Mouse (Mus musculus) retina, adult 2 months (tissue): ENCODE results near the gene Zfp934.
"Not testable (repeated sequence)": the region's sequence is repeated elsewhere in the genome, so short reads cannot be mapped to it uniquely, and the experiment has no call there.

ENCODE experiments used
- DNase-seq: peaks from one replicate; pipeline ENCODE4 v3.0.0-alpha.2; 2012; ENCODE audit warnings: low read depth, low spot score

Zfp934 gene

DNA sequence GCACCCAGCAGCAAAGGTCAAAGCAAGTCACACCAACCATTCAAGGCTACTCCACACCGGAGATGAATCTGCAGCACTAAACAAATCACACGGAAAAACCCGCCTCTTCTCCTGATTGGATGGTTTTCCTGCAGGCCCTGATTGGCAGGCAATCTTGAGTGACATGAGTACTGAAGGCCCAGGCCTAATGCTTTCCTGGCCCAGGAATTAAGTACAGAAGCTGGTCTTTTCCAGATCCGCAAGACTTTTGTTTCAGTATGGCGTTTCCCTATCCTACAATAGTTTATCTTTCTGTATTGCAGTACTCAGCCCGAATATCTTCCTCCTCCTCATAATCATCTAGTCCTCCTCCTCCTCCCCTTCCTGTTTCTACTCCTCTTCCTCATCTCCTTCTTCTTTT, at the start of gene Zfp934:
TSS of gene Zfp934 (minus strand) at position 101 of the 400 bp plus-strand sequence.
- not testable (repeated sequence) for DNase-seq

GRCm38 (mm10) chr13:62617449-62617848, 46.5 kb upstream of the Zfp934 start:
- DNase-seq = not testable (repeated sequence)

- not testable (repeated sequence) for DNase-seq
Observed at GRCm38 (mm10) chr13:62561696-62562095, 9.3 kb downstream of the Zfp934 start.

DNA sequence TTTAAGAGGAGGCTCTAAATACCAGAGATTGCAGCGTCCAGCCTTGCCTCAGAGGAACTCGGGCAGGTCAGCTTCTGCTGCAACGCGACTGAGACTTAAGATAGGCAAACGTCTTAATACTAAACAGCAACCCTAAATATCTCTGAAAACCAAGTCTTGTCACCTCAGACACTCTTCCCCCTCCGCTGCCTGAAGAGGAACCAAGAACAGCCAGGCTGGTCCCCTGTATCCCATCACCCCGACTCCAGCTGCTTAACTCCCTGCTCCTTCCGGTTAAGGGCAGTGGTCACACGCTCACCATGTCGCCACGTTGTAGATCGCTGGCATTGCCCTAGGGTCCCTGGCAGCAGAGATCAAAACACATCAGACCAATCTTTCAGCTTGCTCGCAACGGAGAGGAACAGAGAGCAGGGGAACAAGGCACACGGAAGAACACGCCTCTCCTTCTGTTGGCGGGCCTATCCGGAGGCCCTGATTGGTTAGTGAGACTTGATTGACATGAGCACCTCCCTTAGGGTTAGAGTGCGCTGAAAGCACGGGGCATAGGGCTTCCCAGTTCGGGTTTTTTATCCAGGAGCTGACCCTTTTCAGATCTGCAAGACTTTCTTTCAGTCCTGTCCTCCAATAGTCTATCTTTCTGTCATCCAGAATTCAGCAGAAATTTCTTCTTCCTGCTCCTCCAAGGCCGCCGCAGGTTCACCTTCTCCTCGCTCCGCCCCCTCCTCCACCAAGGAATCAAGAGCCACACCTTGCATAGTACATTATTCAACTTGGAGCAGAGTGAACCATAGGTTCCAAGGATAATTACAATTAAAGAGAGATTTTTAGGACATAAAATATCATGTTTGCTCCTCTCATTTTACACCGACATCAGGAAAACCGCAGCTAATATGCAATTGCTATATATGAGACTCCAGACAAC, 12.5 kb downstream of the Zfp934 start, which contains the start of gene Zfp935:
TSS of gene Zfp935 (minus strand) at position 323 of the 922 bp plus-strand sequence.
- DNase-seq = peak; percentile 4

- DNase-seq = not testable (repeated sequence)
Observed at GRCm38 (mm10) chr13:62530129-62530528, 40.9 kb downstream of the Zfp934 start.

- DNase-seq = not testable (repeated sequence)
Observed at GRCm38 (mm10) chr13:62510641-62511420, 60.2 kb downstream of the Zfp934 start.

DNA sequence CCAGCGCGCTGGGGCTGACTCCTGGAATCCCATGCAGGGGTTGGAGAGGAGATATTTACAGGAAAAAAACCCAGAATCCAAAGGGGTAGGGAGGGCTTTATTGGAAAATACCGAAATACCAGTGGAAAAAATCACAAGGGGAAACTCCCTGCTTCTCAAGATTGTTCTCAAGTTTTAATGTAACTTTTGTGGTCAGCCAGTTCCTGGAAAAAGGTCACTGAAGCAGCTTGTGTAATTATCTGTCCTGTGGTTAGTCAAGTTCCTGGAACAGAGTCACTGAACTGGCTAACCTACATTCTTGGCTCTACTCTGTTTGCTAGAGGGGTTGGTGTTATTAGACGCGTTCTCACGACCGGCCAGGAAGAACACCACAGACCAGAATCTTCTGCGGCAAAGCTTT, 98.3 kb downstream of the Zfp934 start:
- not testable (repeated sequence) for DNase-seq

- peak; percentile 39 for DNase-seq
Observed at GRCm38 (mm10) chr13:62469947-62470346, 101.1 kb downstream of the Zfp934 start.

DNA sequence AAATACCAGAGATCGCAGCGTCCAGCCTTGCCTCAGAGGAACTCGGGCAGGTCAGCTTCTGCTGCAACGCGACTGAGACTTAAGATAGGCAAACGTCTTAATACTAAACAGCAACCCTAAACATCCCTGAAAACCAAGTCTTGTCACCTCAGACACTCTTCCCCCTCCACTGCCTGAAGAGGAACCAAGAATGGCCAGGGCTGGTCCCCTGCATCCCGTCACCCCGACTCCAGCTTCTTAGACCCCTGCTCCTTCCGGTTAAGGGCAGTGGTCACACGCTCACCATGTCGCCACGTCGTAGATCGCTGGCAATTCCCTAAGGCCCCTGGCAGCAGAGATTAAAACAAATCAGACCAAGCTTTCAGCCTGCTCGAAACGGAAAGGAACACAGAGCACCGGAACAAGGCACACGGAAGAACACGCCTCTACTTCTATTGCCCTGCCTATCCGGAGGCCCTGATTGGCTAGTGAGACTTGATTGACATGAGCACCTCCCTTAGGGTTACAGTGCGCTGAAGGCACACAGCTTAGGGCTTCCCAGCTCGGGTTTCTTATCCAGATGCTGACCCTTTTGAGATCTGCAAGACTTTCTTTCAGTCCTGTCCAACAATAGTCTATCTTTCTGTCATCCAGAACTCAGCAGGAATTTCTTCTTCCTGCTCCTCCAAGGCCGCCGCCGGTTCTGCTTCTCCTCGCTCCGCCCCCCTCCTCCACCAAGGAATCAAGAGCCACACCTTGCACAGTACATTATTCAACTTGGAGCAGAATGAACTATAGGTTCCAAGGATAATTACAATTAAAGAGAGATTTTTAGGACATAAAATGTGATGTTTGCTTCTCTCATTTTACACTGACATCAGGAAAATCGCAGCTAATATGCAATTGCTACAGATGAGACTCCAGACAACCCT, 104.3 kb downstream of the Zfp934 start, which contains the start of gene Gm49359:
TSS of gene Gm49359 (minus strand) at position 409 of the 911 bp plus-strand sequence.
- DNase-seq = peak; percentile 89
